Mouse (Mus musculus) CD4-positive, CD25-positive, alpha-beta regulatory T cell, adult 4 months (primary cell): ENCODE data around the gene Gpr132. TPM values are rescaled to one million over a fixed set of nuclear protein-coding genes. Genes with fewer than 3 reads are reported as not detected.

Experiments used
- ATAC-seq: one replicate; pipeline ENCODE4 v1.8.0; 2017
- polyA plus RNA-seq, 2 experiments: library from polyadenylated mRNA; unstranded; fragments of 100-300 nt; shearing (Covaris generic); gene quantifications; one replicate each; pipeline ENCODE4 v1.2.1; 2017

Gene Gpr132
- 100 to 1,000 TPM in 1 of 2 experiments, 10 to 100 TPM in 1; 79.5 to 107 TPM for polyA plus RNA-seq

DNA sequence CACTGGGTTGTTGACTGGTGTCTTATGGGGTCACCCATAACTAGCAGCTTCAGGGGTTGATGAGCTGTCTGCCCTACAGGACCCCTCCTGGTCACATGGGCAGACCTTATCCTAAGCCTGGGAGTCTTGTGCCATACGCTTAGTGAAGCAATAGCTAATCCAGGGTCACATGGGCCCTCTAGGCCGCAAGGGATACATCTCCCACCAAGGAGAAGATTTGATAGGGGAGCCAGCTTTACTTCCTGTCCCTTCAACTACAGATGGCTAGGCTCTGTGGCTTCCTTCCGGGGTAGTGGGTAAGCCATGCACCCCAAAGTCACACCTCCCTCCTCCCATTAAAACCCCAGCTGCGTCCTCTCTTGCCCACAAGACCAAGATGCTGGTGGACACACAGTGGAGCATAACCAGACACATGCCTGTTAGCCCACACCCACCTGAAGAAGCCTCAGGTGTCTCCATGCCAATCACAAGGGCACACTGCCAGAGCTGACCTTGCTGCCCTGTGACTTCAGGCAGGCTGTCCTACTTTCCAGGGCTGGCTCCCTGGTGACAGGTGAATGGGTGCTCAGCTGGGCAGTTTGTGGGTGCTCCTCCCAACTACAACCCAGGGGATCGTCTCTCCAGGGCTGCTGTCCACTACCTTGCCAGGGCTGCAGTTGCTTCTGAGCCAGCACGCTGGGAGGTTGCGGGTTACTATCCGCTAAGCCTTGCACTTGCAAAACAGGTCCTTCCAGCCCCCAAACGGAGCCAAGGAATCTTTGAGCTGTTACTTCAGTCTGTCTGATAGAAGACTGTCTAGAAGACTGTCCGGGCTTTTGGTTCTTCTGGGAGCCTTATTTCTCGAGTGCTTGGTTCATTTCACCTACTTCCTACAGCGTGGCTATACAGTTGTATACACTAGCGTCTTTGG, at the start of gene Gpr132:
Gene Gpr132, minus strand, starts transcription at position 51 of the 910 bp plus-strand sequence.
- ATAC-seq: peak; percentile 84

DNA sequence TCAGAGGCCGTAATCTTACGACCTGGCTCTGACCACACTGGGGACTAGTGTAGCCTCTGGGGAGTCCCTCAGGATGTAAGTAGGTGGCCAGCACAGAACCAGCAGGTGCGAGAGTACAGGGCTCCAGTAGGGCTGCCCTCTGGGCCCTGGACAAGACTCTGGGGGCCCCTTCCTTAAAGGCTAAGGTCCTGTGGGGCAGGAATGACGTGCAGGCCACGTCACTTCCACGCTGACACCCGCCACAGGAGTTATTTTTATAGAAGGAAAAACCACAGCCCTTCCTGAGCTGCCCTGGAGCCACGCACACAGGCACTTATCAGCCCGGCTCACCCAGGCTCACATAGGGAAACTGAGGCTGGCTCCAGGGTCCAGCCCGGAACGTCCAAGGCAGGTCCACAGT, 49.5 kb upstream of the Gpr132 start:
- no peak for ATAC-seq

DNA sequence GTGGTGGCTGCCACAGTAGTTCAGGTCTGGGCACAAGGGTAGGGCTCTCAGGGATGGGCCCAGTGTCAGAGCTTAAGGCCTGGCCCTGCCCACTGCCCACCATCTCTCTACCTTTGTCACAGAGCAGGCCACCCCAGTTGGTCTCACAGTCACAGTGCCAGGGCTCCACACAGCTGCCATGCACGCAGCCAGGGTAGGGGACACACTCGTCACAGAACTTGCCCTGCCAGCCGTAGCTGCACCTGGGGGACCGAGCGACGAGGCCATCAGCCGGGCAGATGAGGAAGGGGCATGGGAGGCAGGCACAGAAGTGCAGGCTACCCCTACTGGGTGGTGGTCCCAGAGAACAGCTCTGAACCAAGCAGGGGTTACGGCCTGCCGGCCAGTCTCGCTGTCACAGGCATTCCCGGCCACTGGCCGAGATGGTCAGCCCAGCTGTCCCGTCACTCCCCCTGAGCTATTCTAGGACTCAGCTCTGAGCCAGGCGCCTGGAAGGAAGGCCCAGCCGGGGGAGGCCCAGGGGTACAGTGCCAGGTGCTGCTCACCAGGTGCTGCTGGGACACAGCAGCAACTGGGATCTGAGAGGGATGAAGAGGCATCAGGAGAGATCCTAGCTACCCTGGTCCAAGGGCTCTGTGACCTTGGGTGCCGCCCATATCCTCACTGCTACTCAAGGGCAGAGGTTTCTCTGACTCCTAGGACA, 48.8 kb upstream of the Gpr132 start:
- no peak for ATAC-seq

GRCm38 (mm10) chr12:112915587-112915986, 47.6 kb upstream of the Gpr132 start:
- ATAC-seq: no peak

DNA sequence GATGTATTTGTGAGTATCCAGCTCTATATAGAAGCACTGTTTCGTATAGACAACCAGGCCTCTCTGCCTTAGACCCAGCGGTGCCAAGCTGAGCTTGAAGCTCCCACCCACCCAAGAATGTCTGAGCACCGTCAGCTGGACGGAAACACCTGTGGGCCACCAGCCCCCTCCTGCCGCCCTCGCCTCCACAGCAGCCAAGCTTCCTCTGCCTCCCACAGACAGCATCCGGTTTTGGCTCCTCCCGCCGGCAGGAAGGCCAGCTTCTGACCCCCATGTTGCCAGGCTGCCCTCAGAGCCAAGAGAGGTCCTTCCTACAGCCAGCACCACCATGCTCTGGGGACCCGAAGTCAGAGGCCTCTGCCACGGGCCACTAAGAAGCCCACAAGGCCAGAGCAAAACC, 46.5 kb upstream of the Gpr132 start:
- no peak for ATAC-seq

- no peak for ATAC-seq
These were observed 45.1 kb upstream of the Gpr132 start for GRCm38 (mm10) chr12:112912951-112913745.

GRCm38 (mm10) chr12:112911701-112912100, 43.7 kb upstream of the Gpr132 start:
- no peak for ATAC-seq

DNA sequence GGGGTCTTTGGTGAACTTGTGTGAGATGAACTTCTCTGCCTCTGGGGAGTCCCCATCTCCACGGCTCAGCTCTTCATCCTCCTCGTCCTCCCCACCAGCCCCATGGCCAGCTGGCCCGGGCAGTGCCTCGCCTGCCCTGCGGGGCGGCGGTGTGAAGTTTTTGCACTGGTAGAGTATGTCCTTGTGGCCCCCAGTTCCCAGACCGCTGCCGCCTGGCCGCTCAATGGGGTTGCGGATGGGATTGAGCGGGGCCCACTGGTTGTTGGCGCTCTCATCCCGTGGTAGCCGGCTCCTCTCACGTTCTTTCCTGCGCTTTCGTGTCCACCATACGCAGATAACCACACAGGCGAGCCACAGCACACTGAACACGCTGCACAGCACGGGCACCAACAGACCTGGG, 41.0 kb upstream of the Gpr132 start:
- no peak for ATAC-seq

- ATAC-seq: no peak
These were observed 37.0 kb upstream of the Gpr132 start for GRCm38 (mm10) chr12:112905001-112905400.

DNA sequence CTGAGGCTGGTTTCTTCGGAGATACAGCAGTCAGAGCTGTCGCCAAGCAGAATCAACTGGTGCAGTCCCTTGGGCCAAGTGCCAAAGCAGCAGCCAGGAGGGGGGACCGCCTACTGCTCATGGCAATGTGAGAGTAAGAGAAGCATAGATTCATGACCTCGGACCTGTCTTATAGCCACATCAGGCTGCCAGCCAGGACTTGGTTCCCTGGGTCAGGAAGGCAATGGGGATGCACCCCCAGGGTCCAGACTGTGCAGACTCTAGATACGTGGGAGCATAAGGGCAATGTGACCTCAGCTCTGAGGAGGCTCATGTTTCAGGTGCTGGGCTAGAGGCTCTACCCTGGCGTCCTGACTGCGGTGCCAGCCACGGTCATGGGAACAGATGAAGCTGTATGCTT, 35.9 kb upstream of the Gpr132 start:
- no peak for ATAC-seq

DNA sequence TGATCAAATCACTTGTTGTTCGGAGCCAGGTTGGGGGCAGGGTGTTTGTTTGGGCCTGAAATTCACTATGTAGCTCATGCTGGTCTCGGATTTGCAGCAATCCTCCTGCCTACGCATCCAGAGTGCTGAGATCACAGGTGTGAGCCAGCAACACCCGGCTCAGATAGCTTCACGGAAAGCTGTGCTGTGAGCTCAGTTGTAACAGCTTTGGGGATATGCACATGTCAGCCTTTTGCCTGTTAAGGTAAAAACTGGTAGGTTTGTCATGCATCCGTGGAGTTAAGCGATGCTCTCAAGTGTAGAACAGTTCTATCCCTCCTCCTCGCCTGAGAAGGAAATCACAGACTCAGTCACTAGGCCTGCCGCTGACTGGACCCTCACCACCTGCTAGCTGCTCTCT, 32.6 kb upstream of the Gpr132 start:
- ATAC-seq: no peak

- ATAC-seq: no peak
These were observed 30.9 kb upstream of the Gpr132 start for GRCm38 (mm10) chr12:112898960-112899359.

DNA sequence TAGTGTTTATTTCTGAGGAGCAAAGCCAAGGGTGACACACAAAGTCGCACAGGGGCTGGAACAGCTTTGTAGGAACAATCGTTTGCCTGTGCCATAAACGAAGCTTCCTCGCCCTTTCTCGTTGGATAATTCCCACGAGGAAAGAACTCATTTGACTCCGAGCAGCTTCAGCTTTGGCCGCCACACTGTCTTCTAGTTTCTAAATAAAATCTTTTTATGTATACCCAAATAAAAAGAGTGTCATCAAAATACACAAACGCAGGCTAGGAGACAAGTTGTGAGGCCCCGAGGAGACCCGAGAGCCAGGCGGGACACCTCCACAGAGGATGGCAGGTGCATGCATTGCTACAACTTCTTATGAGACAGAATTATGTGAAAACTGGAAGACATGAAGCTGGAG, 30.3 kb upstream of the Gpr132 start:
- no peak for ATAC-seq

DNA sequence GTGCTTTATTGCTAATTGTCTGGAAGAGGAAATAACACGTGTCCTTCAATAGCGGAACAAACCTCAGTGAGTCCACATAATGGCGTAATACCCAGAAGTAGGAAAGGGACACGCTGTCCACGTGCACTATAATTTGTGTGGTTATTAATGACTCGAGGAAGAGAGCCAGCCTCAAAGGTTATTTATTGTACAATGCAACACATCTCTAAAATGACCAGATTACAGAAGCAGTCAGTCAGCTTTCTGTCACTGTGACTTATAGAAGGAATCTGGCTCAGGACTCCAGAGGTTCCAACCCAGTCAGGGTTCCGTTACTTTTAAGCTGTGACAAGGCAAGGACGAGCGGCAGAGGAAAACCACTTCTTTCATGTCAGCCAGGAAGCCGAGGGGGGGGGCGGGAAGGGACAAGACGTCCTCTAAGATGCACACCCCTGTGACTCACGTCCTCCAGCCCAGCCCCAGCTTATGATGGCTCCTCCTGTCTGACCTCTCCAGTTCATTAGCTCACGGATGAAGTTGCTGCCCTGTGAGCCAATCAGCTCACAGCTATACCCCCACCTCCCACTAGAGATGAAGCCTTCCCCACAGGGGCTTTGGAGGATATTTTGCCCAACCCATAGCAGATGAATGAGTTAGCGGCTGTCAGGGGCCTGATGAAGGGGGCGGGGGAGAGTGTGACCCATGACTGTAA, 29.6 kb upstream of the Gpr132 start:
- no peak for ATAC-seq

DNA sequence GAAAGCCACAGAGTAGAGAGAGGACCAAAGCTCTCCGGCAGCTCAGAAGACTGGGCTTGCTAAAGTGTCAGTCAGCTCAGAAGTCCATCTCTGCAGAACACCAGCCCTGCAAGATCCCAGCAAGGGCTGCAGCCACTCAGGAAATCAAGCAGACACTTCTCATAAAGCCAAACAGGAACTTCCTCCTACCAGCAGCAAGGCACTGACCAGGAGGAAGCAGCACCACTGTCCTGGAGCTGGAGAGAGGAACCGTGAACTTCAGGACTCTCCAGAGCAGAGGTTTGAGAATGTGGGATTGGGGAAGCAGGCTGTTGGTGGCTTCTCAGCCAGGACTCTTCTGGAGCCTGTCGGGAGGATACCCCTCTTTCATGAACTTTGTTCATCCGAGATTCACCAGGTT, 26.9 kb upstream of the Gpr132 start:
- no peak for ATAC-seq

DNA sequence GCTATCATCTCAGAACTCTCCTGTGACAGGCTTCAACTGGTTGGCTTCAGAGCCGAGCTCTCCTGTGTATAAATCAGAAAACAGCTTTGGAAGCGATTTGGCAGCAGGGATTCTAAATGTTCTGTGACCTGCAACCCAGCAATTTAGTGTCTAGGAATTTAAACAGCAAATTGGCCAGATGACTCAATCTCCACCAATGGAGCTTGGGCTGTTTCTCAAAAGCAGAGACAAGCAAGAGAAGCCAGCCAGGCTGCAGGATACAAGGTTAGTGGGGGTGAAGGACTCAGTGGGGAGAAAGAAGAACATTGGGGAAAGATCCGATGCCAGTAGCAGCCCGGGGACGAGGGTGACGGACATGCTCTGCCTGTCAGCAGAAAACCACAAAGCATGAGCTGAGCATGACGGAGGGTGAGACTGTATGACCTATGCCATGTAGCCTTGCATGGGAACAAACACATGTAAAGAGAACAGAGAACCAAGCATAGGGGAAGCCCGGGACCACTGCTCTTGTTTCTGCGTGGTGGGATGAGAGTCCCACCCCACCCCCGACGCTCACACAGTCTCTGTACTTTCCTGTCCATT, 26.4 kb upstream of the Gpr132 start:
- ATAC-seq: no peak

DNA sequence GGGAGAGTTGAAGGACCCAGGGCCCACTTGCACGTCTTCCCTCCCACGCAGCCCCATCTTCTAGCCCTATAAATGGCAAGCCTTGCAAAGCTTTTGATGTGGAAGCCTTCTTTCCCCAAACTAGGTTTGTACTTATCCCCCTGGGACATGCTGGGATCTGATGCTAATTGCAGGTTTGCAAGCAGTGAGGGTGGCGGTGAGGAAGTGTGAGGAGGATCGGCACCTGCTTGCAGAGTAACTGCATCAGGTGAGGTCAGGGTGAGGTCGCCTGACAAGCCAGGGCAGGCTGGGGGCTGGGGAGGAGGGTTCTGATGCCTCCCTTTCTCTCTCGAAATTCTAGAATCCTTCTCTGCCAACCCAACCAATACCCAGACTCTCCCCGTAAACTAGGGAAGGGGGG, 17.4 kb upstream of the Gpr132 start:
- no peak for ATAC-seq

- no peak for ATAC-seq
These were observed 13.3 kb upstream of the Gpr132 start for GRCm38 (mm10) chr12:112881301-112881815.

GRCm38 (mm10) chr12:112880661-112881060, 12.6 kb upstream of the Gpr132 start:
- ATAC-seq: no peak

DNA sequence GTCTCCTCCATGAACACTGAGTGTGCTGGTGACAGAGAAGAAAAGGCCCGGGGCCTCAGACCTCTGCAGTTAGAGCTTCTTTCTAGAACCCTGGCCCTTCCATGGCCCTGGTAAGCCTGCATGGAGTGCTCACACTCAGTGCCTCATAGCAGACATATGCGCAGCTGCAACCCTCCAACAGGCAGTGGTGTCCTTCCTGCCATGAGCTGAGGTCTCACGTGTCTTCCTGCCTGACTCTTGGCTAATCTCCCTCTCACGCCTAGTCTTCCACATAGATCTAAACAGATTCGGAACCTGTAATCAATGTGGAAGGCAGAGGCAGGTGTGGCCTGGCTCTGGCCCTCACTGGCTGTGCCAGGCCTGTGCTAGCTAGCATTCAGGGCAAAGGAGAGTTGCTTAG, 11.7 kb upstream of the Gpr132 start:
- ATAC-seq: no peak

GRCm38 (mm10) chr12:112877607-112878020, 9.6 kb upstream of the Gpr132 start:
- ATAC-seq: peak; percentile 15

DNA sequence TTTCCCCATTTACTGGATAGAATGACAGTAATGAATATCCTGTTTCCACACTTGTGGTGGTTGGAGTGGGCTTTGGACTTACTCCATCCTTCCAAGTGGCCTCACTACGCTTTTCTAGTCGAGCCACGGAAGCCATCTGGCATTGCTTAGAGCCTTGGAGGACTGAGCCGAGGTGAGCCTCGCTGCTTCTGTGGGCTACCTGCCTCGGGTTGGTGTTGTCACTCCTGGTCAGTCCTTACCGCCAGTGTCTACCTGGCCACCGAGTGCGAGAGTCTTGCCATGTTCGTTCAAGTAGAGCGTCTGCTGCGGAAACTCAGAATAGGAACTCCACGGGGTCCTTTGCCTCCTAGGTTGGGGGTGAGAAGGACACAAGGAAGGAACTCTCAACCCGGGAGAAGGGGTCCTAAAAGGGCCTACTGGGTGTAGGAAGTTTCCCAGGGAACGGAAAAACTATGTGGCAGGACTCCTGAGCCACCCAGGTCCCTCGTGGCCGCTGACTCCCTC, 9.1 kb upstream of the Gpr132 start:
- ATAC-seq: no peak
